Mouse (Mus musculus): ENCODE data around the gene Them7. TPM values are rescaled to one million over a fixed set of nuclear protein-coding genes. Genes with fewer than 3 reads are reported as not detected.

Gene Them7
- polyA plus RNA-seq, 1 experiment from 2014 or later: 0.87 TPM

DNA sequence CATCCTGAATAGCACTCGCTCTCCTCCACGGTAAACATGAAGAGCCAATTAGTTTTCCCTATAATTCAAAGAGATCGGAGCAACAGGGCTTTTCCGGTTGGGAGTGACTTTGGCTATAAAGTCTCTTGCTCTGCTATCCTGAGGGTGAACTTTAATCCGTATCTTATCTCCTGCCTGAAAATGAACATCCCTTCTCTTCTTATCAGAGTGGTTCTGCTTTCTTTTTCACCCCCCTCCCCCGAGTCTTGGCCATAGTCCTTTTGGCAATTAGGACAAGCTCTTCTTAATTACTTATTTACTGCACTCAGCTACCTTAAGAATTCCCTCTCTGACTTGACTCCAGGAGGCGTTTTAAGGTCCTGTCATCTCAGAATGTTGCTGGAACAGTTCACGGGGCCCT is 8.2 kb upstream of the Them7 start:
- no peak for ATAC-seq (replicated peaks; ENCODE audit: insufficient number of reproducible peaks, insufficient read depth, low FRiP score, low read depth)
- peaks cover 13% of the 10 kb centered on the region for H3K4me1 ChIP-seq (replicated peaks)
- H3K27me3 ChIP-seq: peaks cover 2% of the 10 kb centered on the region; the same call in 1 of the 2 replicates
- H3K4me3 ChIP-seq: no peak overlapping the region
- H3K36me3 ChIP-seq: no peaks in the 10 kb centered on the region
- no peak overlapping the region for H3K4me2 ChIP-seq
- H3K9me3 ChIP-seq (replicated peaks): no peaks in the 10 kb centered on the region
- 37% methylated on average over 8 of the region's 8 CpGs for WGBS
- H3K27ac ChIP-seq: no peak overlapping the region
- H3K9ac ChIP-seq: no peak overlapping the region

GRCm38 (mm10) chr2:105219229-105219628 is 4.9 kb upstream of the Them7 start:
- Histone ChIP-seq H3K9me3 (replicated peaks) (no peaks in the 10 kb centered on the region), H3K27me3 (peaks cover 6% of the 10 kb centered on the region; the same call in 1 of the 2 replicates), H3K4me2 (no peak overlapping the region), H3K27ac (no peak overlapping the region), H3K4me1 (replicated peaks) (peaks cover 16% of the 10 kb centered on the region), H3K9ac (no peak overlapping the region), H3K36me3 (no peaks in the 10 kb centered on the region), H3K4me3 (no peak overlapping the region)
- WGBS: 69% methylated on average over 5 of the region's 5 CpGs
- ATAC-seq (replicated peaks; ENCODE audit: insufficient number of reproducible peaks, insufficient read depth, low FRiP score, low read depth): no peak

DNA sequence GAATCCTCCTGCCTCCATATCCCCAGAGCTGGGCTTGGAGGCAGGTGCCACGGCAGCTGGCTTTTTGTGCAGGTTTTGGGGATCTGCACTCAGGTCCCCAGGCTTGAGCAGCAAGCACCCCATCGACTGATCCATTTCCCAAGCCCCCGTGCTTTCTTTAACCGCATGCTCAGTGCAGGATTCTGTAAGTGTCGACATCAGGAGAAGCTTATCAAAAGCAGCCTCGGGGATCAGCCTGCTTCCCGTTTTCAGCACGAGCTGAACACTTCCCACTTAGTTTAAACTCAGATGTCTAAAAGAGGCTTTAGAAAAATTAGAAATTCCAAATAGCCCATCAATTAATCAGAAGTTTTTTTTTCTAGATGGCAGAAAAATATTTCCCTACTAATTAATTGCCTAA is 4.5 kb upstream of the Them7 start:
- Histone ChIP-seq H3K36me3 (no peaks in the 10 kb centered on the region), H3K9ac (no peak overlapping the region), H3K27ac (no peak overlapping the region), H3K4me2 (no peak overlapping the region), H3K4me3 (no peak overlapping the region), H3K4me1 (replicated peaks) (peaks cover 20% of the 10 kb centered on the region), H3K27me3 (peaks cover 6% of the 10 kb centered on the region; the same call in 1 of the 2 replicates), H3K9me3 (replicated peaks) (no peaks in the 10 kb centered on the region)
- 13% methylated on average over 8 of the region's 8 CpGs for WGBS
- no peak for ATAC-seq (replicated peaks; ENCODE audit: insufficient number of reproducible peaks, insufficient read depth, low FRiP score, low read depth)

DNA sequence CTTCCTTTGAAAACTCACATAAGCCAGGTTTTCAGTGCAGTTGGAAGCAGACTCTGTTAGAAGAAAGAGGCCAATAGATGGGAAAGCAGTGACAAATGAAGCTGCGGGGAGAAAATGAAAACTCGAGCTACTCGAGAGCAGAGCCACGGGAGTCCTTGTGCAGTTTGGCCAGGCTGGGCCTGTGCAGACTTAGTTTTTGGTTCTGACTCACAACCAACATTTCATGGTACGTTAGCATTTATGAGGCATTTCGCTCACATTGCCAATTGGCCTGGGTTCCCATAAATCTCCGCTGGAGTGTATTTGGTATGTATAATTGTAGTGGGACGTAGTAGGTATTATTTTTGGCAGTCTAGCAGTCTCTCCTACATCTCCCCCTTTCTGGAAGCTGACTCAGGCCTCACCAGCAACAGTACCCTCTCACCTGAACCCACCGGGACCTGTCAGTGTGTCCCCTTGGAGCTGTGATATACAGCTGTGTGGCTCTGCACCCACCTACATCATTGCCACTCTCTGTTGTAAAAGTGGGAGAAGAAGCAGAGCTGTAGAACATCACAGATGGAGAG is 3.3 kb upstream of the Them7 start:
- no peaks in the 10 kb centered on the region for H3K9me3 ChIP-seq (replicated peaks)
- peaks cover 20% of the 10 kb centered on the region for H3K4me1 ChIP-seq (replicated peaks)
- 66% methylated on average over 9 of the region's 9 CpGs for WGBS
- H3K9ac ChIP-seq: no peak overlapping the region
- no peak overlapping the region for H3K4me2 ChIP-seq
- no peak overlapping the region for H3K27ac ChIP-seq
- H3K27me3 ChIP-seq: 0 out of 2 replicates have a peak, but pooled peaks cover 6% of the 10 kb centered on the region
- no peak overlapping the region for H3K4me3 ChIP-seq
- H3K36me3 ChIP-seq: no peaks in the 10 kb centered on the region
- ATAC-seq (replicated peaks; ENCODE audit: insufficient number of reproducible peaks, insufficient read depth, low FRiP score, low read depth): no peak

GRCm38 (mm10) chr2:105223606-105224005 is 514 bp upstream of the Them7 start:
- Histone ChIP-seq H3K4me2 (no peak overlapping the region; the same call in 1 of the 2 replicates), H3K27me3 (0 out of 2 replicates have a peak, but pooled peaks cover 6% of the 10 kb centered on the region), H3K4me3 (no peak overlapping the region), H3K27ac (no peak overlapping the region), H3K4me1 (replicated peaks) (peaks cover 44% of the 10 kb centered on the region), H3K9me3 (replicated peaks) (no peaks in the 10 kb centered on the region), H3K9ac (no peak overlapping the region), H3K36me3 (no peaks in the 10 kb centered on the region)
- no peak for ATAC-seq (replicated peaks; ENCODE audit: insufficient number of reproducible peaks, insufficient read depth, low FRiP score, low read depth)
- WGBS: 88% methylated on average over 11 of the region's 11 CpGs

DNA sequence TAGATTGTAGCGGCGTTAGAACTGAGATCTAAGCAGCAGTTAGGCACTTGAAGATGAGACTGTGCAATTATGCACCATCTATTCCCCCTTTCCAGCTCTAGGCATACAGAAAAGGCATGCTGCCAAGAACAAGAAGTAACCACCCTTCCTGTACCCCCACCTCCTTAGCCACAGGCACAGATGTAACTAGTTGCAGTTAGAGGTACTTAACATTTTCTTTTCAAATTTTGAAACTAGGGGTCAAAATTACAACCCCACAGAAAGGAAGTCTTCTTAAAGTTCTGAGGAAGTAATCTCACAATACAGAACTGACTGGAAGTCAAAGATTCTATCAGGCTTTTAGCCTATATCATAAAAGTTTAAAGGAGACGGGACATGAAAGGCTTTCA is 861 bp downstream of the Them7 start:
- Histone ChIP-seq H3K4me1 (replicated peaks) (peaks cover 43% of the 10 kb centered on the region), H3K4me3 (no peak overlapping the region), H3K27me3 (0 out of 2 replicates have a peak, but pooled peaks cover 6% of the 10 kb centered on the region), H3K36me3 (no peaks in the 10 kb centered on the region), H3K27ac (no peak overlapping the region), H3K9ac (no peak overlapping the region), H3K9me3 (replicated peaks) (no peaks in the 10 kb centered on the region), H3K4me2 (peak overlapping the region; percentile 79)
- no peak for ATAC-seq (replicated peaks; ENCODE audit: insufficient number of reproducible peaks, insufficient read depth, low FRiP score, low read depth)
- 57% methylated on average over 3 of the region's 3 CpGs for WGBS

GRCm38 (mm10) chr2:105226297-105226958 is 2.3 kb downstream of the Them7 start:
- 17% methylated on average over 7 of the region's 7 CpGs for WGBS
- ATAC-seq (replicated peaks; ENCODE audit: insufficient number of reproducible peaks, insufficient read depth, low FRiP score, low read depth): peak; percentile 23; the same call in 1 of the 2 replicates

GRCm38 (mm10) chr2:105228416-105228815 is 4.3 kb downstream of the Them7 start:
- peak; percentile 79 for ATAC-seq (replicated peaks; ENCODE audit: insufficient number of reproducible peaks, insufficient read depth, low FRiP score, low read depth)
- no peaks in the 10 kb centered on the region for H3K36me3 ChIP-seq
- H3K27me3 ChIP-seq: 0 out of 2 replicates have a peak, but pooled peaks cover 8% of the 10 kb centered on the region
- peaks cover 43% of the 10 kb centered on the region for H3K4me1 ChIP-seq (replicated peaks)
- H3K4me2 ChIP-seq: no peak overlapping the region
- no peak overlapping the region for H3K9ac ChIP-seq
- no peak overlapping the region for H3K4me3 ChIP-seq
- H3K27ac ChIP-seq: peak overlapping the region; percentile 16; the same call in 1 of the 2 replicates
- no peaks in the 10 kb centered on the region for H3K9me3 ChIP-seq (replicated peaks)
- WGBS: 21% methylated on average over 2 of the region's 2 CpGs

More at GRCm38 (mm10) chr2:105226297-105226958, 2.3 kb downstream of the Them7 start:
- Histone ChIP-seq H3K4me1 (replicated peaks) (peaks cover 43% of the 10 kb centered on the region), H3K36me3 (no peaks in the 10 kb centered on the region), H3K27ac (peak overlapping the region; percentile 54), H3K4me2 (peak overlapping the region; percentile 43), H3K4me3 (no peak overlapping the region), H3K9me3 (replicated peaks) (no peaks in the 10 kb centered on the region), H3K9ac (no peak overlapping the region), H3K27me3 (0 out of 2 replicates have a peak, but pooled peaks cover 6% of the 10 kb centered on the region)

DNA sequence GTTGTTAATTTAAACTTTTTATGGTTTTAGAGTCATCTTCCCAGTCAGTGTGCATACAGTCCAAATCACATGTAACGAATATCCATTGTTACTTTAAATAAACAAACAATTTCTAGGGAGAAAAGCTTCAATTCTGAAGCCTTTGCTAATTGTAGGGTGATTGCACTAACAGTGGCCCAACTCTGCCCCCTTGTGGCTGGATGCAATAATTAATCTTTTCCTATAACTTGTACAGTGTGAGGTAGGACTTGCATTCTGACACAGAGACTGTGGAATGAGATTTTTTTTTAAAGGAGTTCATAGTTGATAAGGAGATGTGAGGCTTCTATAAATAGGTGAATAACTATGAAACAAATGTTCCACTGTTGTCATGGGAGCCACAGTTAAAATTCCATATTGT is 6.2 kb downstream of the Them7 start:
- no peaks in the 10 kb centered on the region for H3K36me3 ChIP-seq
- 0 out of 2 replicates have a peak, but pooled peaks cover 8% of the 10 kb centered on the region for H3K27me3 ChIP-seq
- no peak overlapping the region for H3K4me3 ChIP-seq
- no peak overlapping the region for H3K27ac ChIP-seq
- H3K4me1 ChIP-seq (replicated peaks): peaks cover 45% of the 10 kb centered on the region
- no peak overlapping the region for H3K4me2 ChIP-seq
- H3K9ac ChIP-seq: no peak overlapping the region
- ATAC-seq (replicated peaks; ENCODE audit: insufficient number of reproducible peaks, insufficient read depth, low FRiP score, low read depth): no peak
- WGBS: 0% methylated on average over 1 of the region's 1 CpGs
- no peaks in the 10 kb centered on the region for H3K9me3 ChIP-seq (replicated peaks)

- Histone ChIP-seq H3K4me1 (replicated peaks) (peaks cover 41% of the 10 kb centered on the region), H3K4me2 (no peak overlapping the region), H3K27ac (no peak overlapping the region), H3K9me3 (replicated peaks) (no peaks in the 10 kb centered on the region), H3K27me3 (0 out of 2 replicates have a peak, but pooled peaks cover 8% of the 10 kb centered on the region), H3K4me3 (no peak overlapping the region), H3K36me3 (no peaks in the 10 kb centered on the region), H3K9ac (no peak overlapping the region)
- ATAC-seq (replicated peaks; ENCODE audit: insufficient number of reproducible peaks, insufficient read depth, low FRiP score, low read depth): no peak
- WGBS: 74% methylated on average over 4 of the region's 4 CpGs
These were observed 8.3 kb downstream of the Them7 start for GRCm38 (mm10) chr2:105232386-105232785.

- Histone ChIP-seq H3K4me3 (no peak overlapping the region), H3K36me3 (no peaks in the 10 kb centered on the region), H3K9ac (no peak overlapping the region), H3K27ac (peak overlapping the region; percentile 24), H3K9me3 (replicated peaks) (no peaks in the 10 kb centered on the region), H3K4me1 (replicated peaks) (peaks cover 29% of the 10 kb centered on the region), H3K4me2 (peak overlapping the region; percentile 11), H3K27me3 (0 out of 2 replicates have a peak, but pooled peaks cover 8% of the 10 kb centered on the region)
- WGBS: 21% methylated on average over 6 of the region's 6 CpGs
- peak; percentile 73 for ATAC-seq (replicated peaks; ENCODE audit: insufficient number of reproducible peaks, insufficient read depth, low FRiP score, low read depth)
These were observed 10.2 kb downstream of the Them7 start for GRCm38 (mm10) chr2:105234278-105234677.
